Mouse (Mus musculus): ENCODE measurements around the gene Kirrel3.

DNA sequence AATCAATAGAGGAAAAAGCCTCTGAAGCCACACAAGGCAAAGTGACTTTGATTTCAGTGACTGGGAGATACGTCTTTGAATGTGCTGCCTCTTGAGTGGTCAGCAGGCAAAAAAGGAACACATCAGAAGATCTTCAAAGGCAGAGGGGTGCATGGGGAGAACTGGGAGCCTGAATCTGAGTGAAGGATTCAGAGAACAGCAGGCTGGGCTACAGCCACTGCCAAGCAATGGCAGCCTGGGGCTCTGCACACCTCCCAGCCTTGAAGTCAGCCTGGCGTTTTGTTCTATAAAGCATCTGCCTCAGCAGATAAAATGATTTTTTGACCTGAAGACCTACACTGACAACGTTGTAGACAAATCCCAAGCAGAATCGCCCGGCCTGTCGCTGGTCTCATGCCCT is 93.5 kb downstream of the Kirrel3 start:
- TF ChIP-seq TAL1 (IDR thresholded peaks at IDR 0.05; ENCODE audit: low read length) (no peak), GATA1 (IDR thresholded peaks at IDR 0.05; ENCODE audit: low read length) (no peak)
